Mouse (Mus musculus): ENCODE data around the gene Ccdc182.

Ccdc182 gene

GRCm38 (mm10) chr11:88293631-88294393 lies at the start of gene Ccdc182:
TSS of gene Ccdc182 (plus strand) at chr11:88294058.
- no peak for DNase-seq (ENCODE audit: low read depth)

DNA sequence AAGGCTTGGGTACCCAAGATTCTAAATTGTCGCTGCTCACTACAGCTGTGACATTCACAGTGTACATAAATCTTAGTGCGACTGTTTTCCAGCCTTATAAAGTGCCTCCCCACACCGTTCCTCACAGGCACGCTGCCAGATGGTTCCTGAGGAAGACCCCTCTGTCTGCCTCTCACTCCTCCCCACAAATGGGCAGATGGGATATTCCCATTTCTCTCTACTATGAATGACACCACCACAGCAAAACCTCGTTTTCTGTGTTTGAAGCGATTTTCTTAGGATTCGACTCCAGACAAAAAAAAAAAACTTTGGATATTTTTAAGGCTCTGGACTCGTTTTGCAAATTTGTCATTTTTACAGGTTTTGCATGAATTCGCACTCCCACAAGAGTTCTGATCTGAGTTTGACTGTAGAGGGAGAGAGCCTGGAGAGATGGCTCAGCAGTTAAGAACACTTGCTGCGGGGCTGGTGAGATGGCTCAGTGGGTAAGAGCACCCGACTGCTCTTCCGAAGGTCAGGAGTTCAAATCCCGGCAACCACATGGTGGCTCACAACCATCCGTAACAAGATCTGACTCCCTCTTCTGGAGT lies 48.2 kb upstream of the Ccdc182 start:
- DNase-seq (ENCODE audit: low read depth), result no peak

GRCm38 (mm10) chr11:88248636-88249035 lies 45.2 kb upstream of the Ccdc182 start:
- DNase-seq (ENCODE audit: low read depth), result no peak

DNA sequence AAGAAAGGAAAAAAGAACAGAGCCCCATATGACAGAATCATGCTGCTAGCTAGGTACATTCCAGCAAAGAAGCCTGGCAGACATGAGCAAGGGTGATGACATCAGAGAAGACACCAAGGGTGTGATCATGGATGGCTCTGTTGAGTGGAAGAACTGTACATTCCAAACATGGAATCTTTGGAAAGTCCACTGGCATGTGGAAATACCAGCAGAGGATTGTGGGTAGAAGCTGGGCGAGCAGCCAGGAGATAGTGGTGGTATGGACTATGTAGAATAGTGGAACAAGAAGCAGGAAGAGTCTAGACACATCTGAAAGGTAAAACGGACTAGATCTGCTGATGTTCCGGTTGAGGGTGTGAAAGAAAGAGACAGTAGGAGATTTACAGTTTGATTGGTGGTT lies 43.3 kb upstream of the Ccdc182 start:
- DNase-seq (ENCODE audit: low read depth), result no peak

- no peak for DNase-seq (ENCODE audit: low read depth)
Observed at GRCm38 (mm10) chr11:88251295-88251694, 42.6 kb upstream of the Ccdc182 start.

GRCm38 (mm10) chr11:88251972-88252766 lies 41.7 kb upstream of the Ccdc182 start:
- no peak for DNase-seq (ENCODE audit: low read depth)

- DNase-seq (ENCODE audit: low read depth), result no peak
Observed at GRCm38 (mm10) chr11:88252767-88253513, 40.9 kb upstream of the Ccdc182 start.

- DNase-seq (ENCODE audit: low read depth), result no peak
Observed at GRCm38 (mm10) chr11:88253514-88254167, 40.2 kb upstream of the Ccdc182 start.

GRCm38 (mm10) chr11:88257700-88258099 lies 36.2 kb upstream of the Ccdc182 start:
- DNase-seq (ENCODE audit: low read depth), result no peak

GRCm38 (mm10) chr11:88258212-88258611 lies 35.6 kb upstream of the Ccdc182 start:
- no peak for DNase-seq (ENCODE audit: low read depth)

DNA sequence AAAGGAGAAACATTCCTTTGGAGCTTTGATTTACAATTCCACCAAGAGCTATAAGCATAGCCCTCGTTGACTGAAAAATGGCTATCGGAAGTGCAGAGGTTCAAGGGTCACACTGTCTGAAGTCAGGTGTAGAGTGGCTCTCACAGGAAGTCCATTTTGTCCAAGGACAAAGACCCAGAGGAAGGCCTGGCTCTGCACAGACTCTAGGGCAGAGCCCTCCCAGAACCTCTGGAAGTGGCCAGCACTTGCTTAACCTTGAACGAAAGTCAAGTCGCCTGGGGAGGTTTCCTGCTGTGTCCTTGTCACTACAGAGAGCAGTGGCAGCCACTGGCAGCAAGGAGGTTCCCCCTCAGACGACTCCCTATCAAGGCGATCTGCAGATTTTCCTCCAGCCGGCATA lies 33.4 kb upstream of the Ccdc182 start:
- DNase-seq (ENCODE audit: low read depth), result no peak

DNA sequence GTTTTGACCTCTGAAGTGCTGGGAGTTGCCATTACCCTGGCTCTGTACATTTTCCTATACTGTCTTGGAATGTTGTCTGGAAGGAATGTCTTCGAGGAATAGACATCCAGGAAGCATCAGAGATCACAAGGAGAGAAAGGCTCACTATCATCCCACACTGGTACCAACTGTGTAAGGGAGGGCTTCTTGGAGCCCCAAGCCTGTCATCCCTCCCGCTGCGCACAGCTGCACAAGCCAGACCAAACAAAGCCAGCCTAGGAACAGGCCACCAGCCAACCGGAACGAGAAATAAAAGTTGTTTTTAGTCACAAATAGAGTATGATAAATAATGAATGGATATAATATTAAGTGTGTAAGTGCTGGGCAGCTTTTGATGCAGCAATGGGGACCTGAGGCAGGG lies 29.0 kb upstream of the Ccdc182 start:
- DNase-seq (ENCODE audit: low read depth), result no peak

GRCm38 (mm10) chr11:88266311-88266710 lies 27.5 kb upstream of the Ccdc182 start:
- no peak for DNase-seq (ENCODE audit: low read depth)

GRCm38 (mm10) chr11:88271870-88272269 lies 22.0 kb upstream of the Ccdc182 start:
- no peak for DNase-seq (ENCODE audit: low read depth)

- DNase-seq (ENCODE audit: low read depth), result no peak
Observed at GRCm38 (mm10) chr11:88274111-88274879, 19.6 kb upstream of the Ccdc182 start.

- DNase-seq (ENCODE audit: low read depth), result no peak
Observed at GRCm38 (mm10) chr11:88274901-88275498, 18.9 kb upstream of the Ccdc182 start.

- no peak for DNase-seq (ENCODE audit: low read depth)
Observed at GRCm38 (mm10) chr11:88275949-88276348, 17.9 kb upstream of the Ccdc182 start.

- DNase-seq (ENCODE audit: low read depth), result no peak
Observed at GRCm38 (mm10) chr11:88276534-88277308, 17.1 kb upstream of the Ccdc182 start.

DNA sequence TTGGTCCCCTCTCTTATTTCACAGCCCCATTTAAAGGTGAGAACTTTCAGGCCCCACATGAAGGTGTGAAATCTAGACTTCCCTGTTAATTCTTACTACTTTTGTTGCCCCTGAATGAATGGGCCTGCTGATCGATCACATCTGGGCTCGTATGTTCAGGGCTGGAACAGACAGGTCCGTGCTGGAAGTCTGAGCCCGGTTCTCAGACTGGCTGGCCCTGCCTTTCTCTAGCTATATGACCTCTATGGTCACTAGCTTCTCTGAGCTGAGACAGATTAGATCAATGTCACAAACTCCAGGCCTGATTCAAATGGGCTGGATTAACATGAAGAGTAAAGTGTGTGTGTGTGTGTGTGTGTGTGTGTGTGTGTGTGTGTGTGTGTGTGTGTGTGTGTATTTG lies 14.9 kb upstream of the Ccdc182 start:
- DNase-seq (ENCODE audit: low read depth), result no peak

GRCm38 (mm10) chr11:88280426-88280836 lies 13.4 kb upstream of the Ccdc182 start:
- DNase-seq (ENCODE audit: low read depth), result no peak
